Mouse (Mus musculus) liver, adult 2 months (tissue): ENCODE data around the gene Sgsm2. TPM values are rescaled to one million over a fixed set of nuclear protein-coding genes. Genes with fewer than 3 reads are reported as not detected.
A peak's percentile ranks its signal among the peaks of the same experiment; 100 is the strongest.

Experiments used
- DNase-seq: peaks from one replicate; pipeline ENCODE4 v3.0.0-alpha.2; 2011; ENCODE audit warnings: low read depth, low spot score; ENCODE audit errors: extremely low read depth
- H3K27ac ChIP-seq: fragments of 200-500 bp; replicated peaks from 2 replicates; pipeline ENCODE4 v1.5.1; 2012; ENCODE audit warnings: low read depth, mild to moderate bottlenecking, control low read depth, inconsistent platforms, low read length; ENCODE audit not compliant: insufficient read depth
- H3K27me3 ChIP-seq: fragments of 200-500 bp; 2 replicates; pipeline ENCODE4 v1.6.1; 2012; ENCODE audit warnings: mild to moderate bottlenecking, moderate library complexity, low read length, inconsistent platforms; ENCODE audit not compliant: control insufficient read depth, insufficient read depth
- H3K36me3 ChIP-seq: fragments of 200-500 bp; 2 replicates; pipeline ENCODE4 v1.6.1; 2012; ENCODE audit warnings: low read length, inconsistent platforms; ENCODE audit not compliant: control insufficient read depth, insufficient read depth
- H3K4me1 ChIP-seq: fragments of 200-500 bp; 2 replicates; pipeline ENCODE4 v1.6.1; 2011; ENCODE audit warnings: low read length; ENCODE audit not compliant: control insufficient read depth, insufficient read depth
- H3K4me3 ChIP-seq: fragments of 200-500 bp; 2 replicates; pipeline ENCODE4 v1.5.1; 2011; ENCODE audit warnings: low read depth, mild to moderate bottlenecking, control low read depth, low read length, moderate library complexity; ENCODE audit not compliant: insufficient read depth
- H3K79me2 ChIP-seq: fragments of 200-500 bp; 2 replicates; pipeline ENCODE4 v1.6.1; 2012; ENCODE audit warnings: inconsistent platforms, mild to moderate bottlenecking, low read length, moderate library complexity; ENCODE audit not compliant: control insufficient read depth, insufficient read depth
- H3K9ac ChIP-seq: fragments of 200-500 bp; 2 replicates; pipeline ENCODE4 v1.6.1; 2012; ENCODE audit warnings: low read depth, mild to moderate bottlenecking, control low read depth, inconsistent platforms, low read length
- CTCF ChIP-seq: fragments of 200-500 bp; IDR thresholded peaks from 2 replicates; pipeline ENCODE4 v1.5.1; 2011; ENCODE audit warnings: low read depth, low read length, control low read depth
- POLR2A ChIP-seq: fragments of 200-500 bp; IDR thresholded peaks from 2 replicates; pipeline ENCODE4 v1.6.1; 2011; ENCODE audit warnings: low read length, control low read depth; ENCODE audit not compliant: insufficient read depth; ENCODE audit errors: extremely low read depth
- WGBS: fragments of 180-500 bp; shearing (Covaris S2); methylation state at CpG from one replicate; pipeline ENCODE4 v1.1.7; 2018; 5-methylcytosine and 5-hydroxymethylcytosine counted together
- polyA plus RNA-seq: library from polyadenylated mRNA; depleted of rRNA; stranded (reverse); fragments of >200 nt; gene quantifications from 2 replicates; pipeline ENCODE4 v1.2.3, GENCODE M21; 2012
- total RNA-seq: library from RNA; depleted of rRNA; stranded (reverse); fragments of >200 nt; gene quantifications from 2 replicates; pipeline ENCODE4 v1.2.3, GENCODE M21; 2014

Sgsm2 gene
- total and polyA plus RNA-seq, 2 experiments: 1.5 to 7.5 TPM

DNA sequence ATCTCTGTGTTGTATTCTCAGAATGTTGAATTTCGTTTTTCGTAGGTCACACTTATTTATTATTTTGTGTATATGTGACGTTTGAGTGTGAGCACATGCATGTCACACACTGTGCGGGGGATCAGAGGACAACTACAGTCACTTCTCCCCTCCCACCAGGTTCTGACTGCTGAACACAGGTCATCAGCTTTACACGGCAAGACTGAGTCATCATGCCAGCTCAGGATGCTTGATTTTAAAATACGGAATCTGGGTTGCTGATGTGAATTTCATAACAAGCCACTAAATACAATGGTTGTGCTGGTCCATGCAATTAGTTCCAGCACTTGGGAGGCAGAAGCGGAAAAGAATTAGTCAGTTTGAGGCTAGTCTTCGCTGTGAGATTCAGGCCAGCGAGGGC is 15.9 kb downstream of the Sgsm2 start:
- TF ChIP-seq POLR2A (no peak), CTCF (no peak)
- 90% methylated on average over 9 of the region's 9 CpGs for WGBS
- H3K4me1 ChIP-seq: peaks cover 3% of the 10 kb centered on the region; the same call in 1 of the 2 replicates
- no peak overlapping the region for H3K9ac ChIP-seq
- H3K27me3 ChIP-seq: no peaks in the 10 kb centered on the region
- H3K79me2 ChIP-seq: no peaks in the 10 kb centered on the region
- no peaks in the 10 kb centered on the region for H3K36me3 ChIP-seq
- DNase-seq: no peak
- no peak overlapping the region for H3K4me3 ChIP-seq
- H3K27ac ChIP-seq: no peak overlapping the region

GRCm38 (mm10) chr11:74876801-74877200 is 20.1 kb downstream of the Sgsm2 start:
- no peak overlapping the region for H3K9ac ChIP-seq
- H3K79me2 ChIP-seq: no peaks in the 10 kb centered on the region
- WGBS: 45% methylated on average over 9 of the region's 9 CpGs
- no peak overlapping the region for H3K4me3 ChIP-seq
- DNase-seq: no peak
- no peaks in the 10 kb centered on the region for H3K27me3 ChIP-seq
- H3K36me3 ChIP-seq: no peaks in the 10 kb centered on the region
- peaks cover 7% of the 10 kb centered on the region; the same call in 1 of the 2 replicates for H3K4me1 ChIP-seq
- no peak overlapping the region for H3K27ac ChIP-seq
- TF ChIP-seq POLR2A: no peak
- no peak for TF ChIP-seq CTCF

DNA sequence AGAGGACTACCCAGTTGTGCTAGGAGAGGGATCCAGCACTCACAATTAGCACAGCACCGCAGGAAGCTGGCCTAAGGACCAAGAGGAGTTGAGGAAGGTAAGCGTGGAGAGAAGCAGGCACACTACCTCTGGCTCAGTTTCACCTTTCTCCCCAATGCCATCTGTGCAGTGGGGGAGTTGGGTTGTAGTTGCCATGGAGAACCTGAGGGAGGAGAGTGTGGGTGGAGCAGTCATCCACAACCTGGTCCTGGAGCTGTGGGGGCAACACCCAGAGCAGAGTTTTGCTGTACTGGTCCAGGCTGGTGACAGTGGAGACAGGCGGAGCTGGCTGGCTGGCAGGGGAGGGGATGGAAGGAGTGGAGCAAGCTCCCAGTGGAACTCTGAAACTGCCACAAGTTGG is 22.2 kb downstream of the Sgsm2 start:
- 93% methylated on average over 3 of the region's 3 CpGs for WGBS
- TF ChIP-seq POLR2A (no peak), CTCF (no peak)
- no peaks in the 10 kb centered on the region for H3K36me3 ChIP-seq

GRCm38 (mm10) chr11:74870991-74871622 is 25.8 kb downstream of the Sgsm2 start:
- no peaks in the 10 kb centered on the region for H3K36me3 ChIP-seq
- H3K27me3 ChIP-seq: no peaks in the 10 kb centered on the region
- H3K4me1 ChIP-seq: peaks cover 20% of the 10 kb centered on the region
- DNase-seq: no peak
- H3K79me2 ChIP-seq: no peaks in the 10 kb centered on the region
- no peak overlapping the region for H3K4me3 ChIP-seq
- WGBS: 69% methylated on average over 12 of the region's 12 CpGs
- no peak overlapping the region for H3K27ac ChIP-seq
- H3K9ac ChIP-seq: no peak overlapping the region
- TF ChIP-seq POLR2A (no peak), CTCF (no peak)

More for the DNA sequence above, 22.2 kb downstream of the Sgsm2 start:
- Histone ChIP-seq H3K4me1 (peaks cover 9% of the 10 kb centered on the region), H3K27me3 (no peaks in the 10 kb centered on the region), H3K9ac (no peak overlapping the region), H3K27ac (no peak overlapping the region), H3K79me2 (no peaks in the 10 kb centered on the region), H3K4me3 (no peak overlapping the region)
- DNase-seq: no peak

DNA sequence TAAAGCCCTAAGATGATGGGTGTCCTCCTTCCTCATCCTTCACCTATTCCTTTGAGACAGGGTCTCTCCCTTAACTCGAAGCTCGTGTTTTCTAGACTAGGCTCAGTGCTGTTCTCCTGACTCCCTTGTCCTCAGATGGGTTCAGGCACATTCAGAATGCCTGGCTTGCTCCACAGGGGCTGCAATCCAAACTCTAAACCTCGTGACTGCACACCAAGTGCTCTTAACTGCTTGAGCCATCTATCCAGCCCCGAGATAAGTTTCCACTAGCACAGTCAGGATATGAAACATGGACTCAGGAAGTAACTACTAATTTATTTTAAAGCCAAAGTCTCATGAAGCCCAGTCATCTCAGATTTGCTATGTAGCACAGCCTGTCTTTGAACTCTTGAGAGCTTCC is 26.3 kb downstream of the Sgsm2 start:
- peaks cover 20% of the 10 kb centered on the region for H3K4me1 ChIP-seq
- 70% methylated on average over 4 of the region's 4 CpGs for WGBS
- DNase-seq: peak; percentile 34
- no peaks in the 10 kb centered on the region for H3K27me3 ChIP-seq
- no peak overlapping the region for H3K9ac ChIP-seq
- H3K79me2 ChIP-seq: no peaks in the 10 kb centered on the region
- no peaks in the 10 kb centered on the region for H3K36me3 ChIP-seq
- H3K27ac ChIP-seq: no peak overlapping the region
- no peak overlapping the region for H3K4me3 ChIP-seq
- TF ChIP-seq CTCF: no peak
- TF ChIP-seq POLR2A: no peak

GRCm38 (mm10) chr11:74869603-74870002 is 27.3 kb downstream of the Sgsm2 start:
- 68% methylated on average over 6 of the region's 6 CpGs for WGBS

More at GRCm38 (mm10) chr11:74869603-74870002, 27.3 kb downstream of the Sgsm2 start:
- TF ChIP-seq POLR2A: no peak
- TF ChIP-seq CTCF: no peak
- Histone ChIP-seq H3K4me1 (peaks cover 20% of the 10 kb centered on the region), H3K36me3 (no peaks in the 10 kb centered on the region), H3K9ac (no peak overlapping the region), H3K4me3 (no peak overlapping the region), H3K79me2 (no peaks in the 10 kb centered on the region), H3K27me3 (no peaks in the 10 kb centered on the region), H3K27ac (no peak overlapping the region)
- no peak for DNase-seq
